Mouse (Mus musculus): Measurements from ENCODE around the gene Hrh3.
A peak's percentile ranks its signal among the peaks of the same experiment; 100 is the strongest.

The Hrh3 gene

GRCm38 (mm10) chr2:180105441-180106190 is 1.3 kb upstream of the Hrh3 start:
- DNase-seq (ENCODE audit: low spot score in 2 of 2) = no peak

- no peak for DNase-seq (ENCODE audit: low spot score in 2 of 2)
Measured at GRCm38 (mm10) chr2:180104659-180105377, 530 bp upstream of the Hrh3 start.

- no peak for DNase-seq (ENCODE audit: low spot score in 2 of 2)
Measured at GRCm38 (mm10) chr2:180103151-180103977, 924 bp downstream of the Hrh3 start.

GRCm38 (mm10) chr2:180099529-180099928 is 4.8 kb downstream of the Hrh3 start:
- no peak for DNase-seq (ENCODE audit: low spot score in 2 of 2)

- peak in 1 of 2 experiments; percentile 5 for DNase-seq (ENCODE audit: low spot score in 2 of 2)
Measured at GRCm38 (mm10) chr2:180098167-180098566, 6.1 kb downstream of the Hrh3 start.

GRCm38 (mm10) chr2:180097585-180097984 is 6.7 kb downstream of the Hrh3 start:
- DNase-seq (ENCODE audit: low spot score in 2 of 2) = no peak

GRCm38 (mm10) chr2:180095711-180096110 is 8.6 kb downstream of the Hrh3 start:
- no peak for DNase-seq (ENCODE audit: low spot score in 2 of 2)

- no peak for DNase-seq (ENCODE audit: low spot score in 2 of 2)
Measured at GRCm38 (mm10) chr2:180090285-180090684, 14.0 kb downstream of the Hrh3 start.

GRCm38 (mm10) chr2:180087472-180087871 is 16.8 kb downstream of the Hrh3 start:
- DNase-seq (ENCODE audit: low spot score in 2 of 2) = no peak

GRCm38 (mm10) chr2:180086637-180087027 is 17.7 kb downstream of the Hrh3 start:
- DNase-seq (ENCODE audit: low spot score in 2 of 2) = no peak

GRCm38 (mm10) chr2:180085926-180086636 is 18.2 kb downstream of the Hrh3 start:
- no peak for DNase-seq (ENCODE audit: low spot score in 2 of 2)

- DNase-seq (ENCODE audit: low spot score in 2 of 2) = no peak
Measured at GRCm38 (mm10) chr2:180084565-180084964, 19.7 kb downstream of the Hrh3 start.

GRCm38 (mm10) chr2:180083063-180083462 is 21.2 kb downstream of the Hrh3 start:
- no peak for DNase-seq (ENCODE audit: low spot score in 2 of 2)

- DNase-seq (ENCODE audit: low spot score in 2 of 2) = no peak
Measured at GRCm38 (mm10) chr2:180080680-180081079, 23.6 kb downstream of the Hrh3 start.

- DNase-seq (ENCODE audit: low spot score in 2 of 2) = no peak
Measured at GRCm38 (mm10) chr2:180077622-180078021, 26.7 kb downstream of the Hrh3 start.

GRCm38 (mm10) chr2:180072886-180073285 is 31.4 kb downstream of the Hrh3 start:
- DNase-seq (ENCODE audit: low spot score in 2 of 2) = no peak

GRCm38 (mm10) chr2:180071671-180072070 is 32.6 kb downstream of the Hrh3 start:
- DNase-seq (ENCODE audit: low spot score in 2 of 2) = no peak

- peak; percentile 85 to 89 for DNase-seq (ENCODE audit: low spot score in 2 of 2)
Measured at GRCm38 (mm10) chr2:180070481-180071453, 33.5 kb downstream of the Hrh3 start, which contains the start of gene Mtg2. Mtg2 (plus strand) TSS chr2:180070588.

- no peak for DNase-seq (ENCODE audit: low spot score in 2 of 2)
Measured at GRCm38 (mm10) chr2:180069770-180070480, 34.4 kb downstream of the Hrh3 start.
